Comparison of ENCODE assay signal across 7 mouse cellular contexts in the genomic region with DNA sequence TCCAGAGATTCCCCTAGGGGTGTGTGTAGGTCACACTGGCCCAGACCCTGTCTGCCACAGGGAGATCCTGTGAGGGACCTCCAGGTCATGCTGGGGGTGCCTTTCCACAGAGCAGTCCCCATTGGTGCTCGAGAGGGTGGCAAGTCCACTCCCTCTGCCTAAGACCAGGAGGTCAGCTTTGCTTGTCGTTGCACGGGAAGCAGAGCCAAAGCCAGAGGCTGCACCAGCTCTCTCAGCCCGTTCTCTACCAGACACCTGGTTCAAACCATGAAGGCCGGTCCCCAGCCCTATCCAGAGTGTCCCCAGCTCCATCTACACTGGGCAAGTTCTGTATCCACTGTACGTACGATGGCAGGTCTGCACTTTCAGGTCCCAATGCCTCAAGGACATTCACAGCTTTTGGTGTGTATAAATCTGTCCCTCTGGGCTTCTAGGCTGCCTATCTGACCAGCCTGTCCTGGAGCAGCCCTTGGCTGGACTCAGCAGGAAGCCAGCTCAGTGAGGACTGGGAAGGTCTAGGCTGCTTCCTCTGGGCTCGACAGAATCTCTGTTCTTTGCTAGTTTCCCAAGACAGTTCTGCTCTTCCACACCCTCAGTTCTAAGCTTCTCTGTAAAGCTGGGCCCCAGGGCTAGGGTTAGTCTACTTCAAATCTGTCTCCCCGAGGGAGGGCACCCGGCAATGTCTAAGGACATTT. TPM values are rescaled to one million over a fixed set of nuclear protein-coding genes. Genes with fewer than 3 reads are reported as not detected.
DNase-seq lines count a peak whose midpoint lies in the region; ATAC-seq and TF ChIP-seq lines count a peak whose summit lies in the region.

No protein-coding gene starts in this region.

- TF ChIP-seq CTCF in liver, adult 2 months (IDR thresholded peaks at IDR 0.05; ENCODE audit: low read depth, low read length): no peak

- H3K4me2 ChIP-seq in forebrain, embryonic 11.5 days (ENCODE audit: low read depth, low read length, severe bottlenecking): no peak overlapping the region
- no peak overlapping the region for H3K4me2 ChIP-seq in limb, embryonic 11.5 days (ENCODE audit: low read depth, severe bottlenecking)
- H3K4me2 ChIP-seq in neural tube, embryonic 15.5 days: 0 out of 2 replicates have a peak overlapping the region, but pooled peaks have one; percentile 1

- peaks cover 42% of the 10 kb centered on the region for H3K4me1 ChIP-seq in liver, adult 2 months (ENCODE audit: control insufficient read depth, insufficient read depth, low read length)
- peaks cover 35% of the 10 kb centered on the region for H3K4me1 ChIP-seq in forebrain, embryonic 11.5 days (replicated peaks; ENCODE audit: control insufficient read depth, insufficient read depth, low read length)
- H3K4me1 ChIP-seq in limb, embryonic 11.5 days (ENCODE audit: control insufficient read depth, insufficient read depth, low read length): peaks cover 58% of the 10 kb centered on the region
- H3K4me1 ChIP-seq in neural tube, embryonic 15.5 days: peaks cover 69% of the 10 kb centered on the region

- peaks cover 3% of the 10 kb centered on the region; the same call in 1 of the 2 replicates for H3K36me3 ChIP-seq in liver, adult 2 months (ENCODE audit: control insufficient read depth, insufficient read depth, low read length)
- H3K36me3 ChIP-seq in forebrain, embryonic 11.5 days (ENCODE audit: control insufficient read depth, insufficient read depth, low read length): no peaks in the 10 kb centered on the region; the same call in 1 of the 2 replicates
- peaks cover 4% of the 10 kb centered on the region; the same call in 1 of the 2 replicates for H3K36me3 ChIP-seq in limb, embryonic 11.5 days (ENCODE audit: control insufficient read depth, insufficient read depth, low read length)
- no peaks in the 10 kb centered on the region for H3K36me3 ChIP-seq in neural tube, embryonic 15.5 days

- no peak overlapping the region for H3K4me3 ChIP-seq in liver, adult 2 months (ENCODE audit: insufficient read depth, low read depth, low read length)
- H3K4me3 ChIP-seq in forebrain, embryonic 11.5 days (ENCODE audit: low read depth, low read length): no peak overlapping the region
- no peak overlapping the region for H3K4me3 ChIP-seq in limb, embryonic 11.5 days (ENCODE audit: low read depth, low read length)
- no peak overlapping the region for H3K4me3 ChIP-seq in neural tube, embryonic 15.5 days (replicated peaks)

- no peaks in the 10 kb centered on the region for H3K9me3 ChIP-seq in forebrain, embryonic 11.5 days (ENCODE audit: control insufficient read depth, low read length)
- no peaks in the 10 kb centered on the region for H3K9me3 ChIP-seq in limb, embryonic 11.5 days (ENCODE audit: control insufficient read depth, low read length)
- H3K9me3 ChIP-seq in neural tube, embryonic 15.5 days (replicated peaks): no peaks in the 10 kb centered on the region

- 30% methylated on average over 10 of the region's 10 CpGs for WGBS in liver, adult 2 months
- 62% methylated on average over 10 of the region's 10 CpGs for WGBS in forebrain, embryonic 11.5 days
- WGBS in limb, embryonic 11.5 days: 53% methylated on average over 10 of the region's 10 CpGs
- 64% methylated on average over 10 of the region's 10 CpGs for WGBS in neural tube, embryonic 15.5 days

- no peak for ATAC-seq in forebrain, embryonic 11.5 days (replicated peaks; ENCODE audit: low FRiP score)
- no peak for ATAC-seq in limb, embryonic 11.5 days (ENCODE audit: insufficient number of reproducible peaks, low FRiP score, low TSS enrichment, low read depth)
- no peak for ATAC-seq in neural tube, embryonic 15.5 days (ENCODE audit: low FRiP score)

- H3K27ac ChIP-seq in liver, adult 2 months (replicated peaks; ENCODE audit: insufficient read depth, low read depth, low read length): peak overlapping the region; percentile 91
- no peak overlapping the region for H3K27ac ChIP-seq in forebrain, embryonic 11.5 days (ENCODE audit: low read depth, low read length)
- peak overlapping the region; percentile 99; the same call in 1 of the 2 replicates for H3K27ac ChIP-seq in limb, embryonic 11.5 days (replicated peaks; ENCODE audit: low read depth, low read length)
- H3K27ac ChIP-seq in neural tube, embryonic 15.5 days (replicated peaks): peak overlapping the region; percentile 80

- no peaks in the 10 kb centered on the region for H3K27me3 ChIP-seq in liver, adult 2 months (ENCODE audit: control insufficient read depth, insufficient read depth, low read length)
- peaks cover 4% of the 10 kb centered on the region; the same call in 1 of the 2 replicates for H3K27me3 ChIP-seq in forebrain, embryonic 11.5 days (ENCODE audit: control insufficient read depth, insufficient read depth, low read length)
- H3K27me3 ChIP-seq in limb, embryonic 11.5 days (ENCODE audit: control insufficient read depth, insufficient read depth, low read length): 0 out of 2 replicates have a peak, but pooled peaks cover 3% of the 10 kb centered on the region
- 0 out of 2 replicates have a peak, but pooled peaks cover 2% of the 10 kb centered on the region for H3K27me3 ChIP-seq in neural tube, embryonic 15.5 days (replicated peaks)

- peak overlapping the region; percentile 55 for H3K9ac ChIP-seq in liver, adult 2 months (ENCODE audit: low read depth, low read length)
- peak overlapping the region; percentile 20; the same call in 1 of the 2 replicates for H3K9ac ChIP-seq in forebrain, embryonic 11.5 days (ENCODE audit: low read length)
- H3K9ac ChIP-seq in limb, embryonic 11.5 days (ENCODE audit: low read length): peak overlapping the region; percentile 28; the same call in 1 of the 2 replicates
- H3K9ac ChIP-seq in neural tube, embryonic 15.5 days (replicated peaks): no peak overlapping the region

- H3K79me2 ChIP-seq in liver, adult 2 months (ENCODE audit: control insufficient read depth, insufficient read depth, low read length): no peaks in the 10 kb centered on the region

- no peak for TF ChIP-seq POLR2A in liver, adult 2 months (IDR thresholded peaks at IDR 0.05; ENCODE audit: extremely low read depth, insufficient read depth, low read length)

- peak; percentile 80 for DNase-seq in liver, adult 2 months (ENCODE audit: extremely low read depth, low read depth, low spot score)
- no peak for DNase-seq in liver
- no peak for DNase-seq in forebrain, embryonic 11.5 days (ENCODE audit: low spot score)
- no peak for DNase-seq in limb, embryonic 11.5 days (ENCODE audit: low spot score)
- DNase-seq in right cerebral cortex, adult 2 months (ENCODE audit: low spot score in 2 of 2): no peak
- no peak for DNase-seq in thymus, postnatal 36 days

RNA-seq across cellular contexts. Expression of gene G430095P16Rik, which starts 2.6 kb away (rescaled TPM):
- not detected in 2 replicates for total RNA-seq in liver, adult 2 months (2014; rRNA removed)
- polyA plus RNA-seq in liver, adult 2 months (2012; rRNA removed): 0.19 TPM in 1 of 2 replicates, not detected in the other
- polyA plus RNA-seq in forebrain, embryonic 11.5 days (2014; fragmentation: Nextera tagmentation; extraction: Ambion mirVana): 3.0 and 3.1 TPM in 2 replicates
- polyA plus RNA-seq in limb, embryonic 11.5 days (2014; fragmentation: Nextera tagmentation; extraction: Ambion mirVana): 7.7 and 8.6 TPM in 2 replicates
- polyA plus RNA-seq in neural tube, embryonic 15.5 days (2015; fragmentation: Nextera tagmentation; extraction: Ambion mirVana): 1.4 and 1.8 TPM in 2 replicates

RNA-seq across cellular contexts. Expression of gene Lyl1, which starts 24.1 kb away (rescaled TPM):
- 0.18 and 0.47 TPM in 2 replicates for total RNA-seq in liver, adult 2 months (2014; rRNA removed)
- 0.71 and 1.3 TPM in 2 replicates for polyA plus RNA-seq in liver, adult 2 months (2012; rRNA removed)
- polyA plus RNA-seq in forebrain, embryonic 11.5 days (2014; fragmentation: Nextera tagmentation; extraction: Ambion mirVana): 5.0 and 5.7 TPM in 2 replicates
- 3.9 and 4.8 TPM in 2 replicates for polyA plus RNA-seq in limb, embryonic 11.5 days (2014; fragmentation: Nextera tagmentation; extraction: Ambion mirVana)
- polyA plus RNA-seq in neural tube, embryonic 15.5 days (2015; fragmentation: Nextera tagmentation; extraction: Ambion mirVana): 3.1 and 6.1 TPM in 2 replicates

RNA-seq across cellular contexts. Expression of gene Nacc1, which starts 37.7 kb away (rescaled TPM):
- 5.3 and 8.0 TPM in 2 replicates for total RNA-seq in liver, adult 2 months (2014; rRNA removed)
- polyA plus RNA-seq in liver, adult 2 months (2012; rRNA removed): 31.0 and 32.6 TPM in 2 replicates
- 34.6 and 37.7 TPM in 2 replicates for polyA plus RNA-seq in forebrain, embryonic 11.5 days (2014; fragmentation: Nextera tagmentation; extraction: Ambion mirVana)
- polyA plus RNA-seq in limb, embryonic 11.5 days (2014; fragmentation: Nextera tagmentation; extraction: Ambion mirVana): 26.4 and 26.7 TPM in 2 replicates
- polyA plus RNA-seq in neural tube, embryonic 15.5 days (2015; fragmentation: Nextera tagmentation; extraction: Ambion mirVana): 12.3 and 14.1 TPM in 2 replicates

RNA-seq across cellular contexts. Expression of gene Trmt1, which starts 39.3 kb away (rescaled TPM):
- total RNA-seq in liver, adult 2 months (2014; rRNA removed): 20.7 and 27.3 TPM in 2 replicates
- polyA plus RNA-seq in liver, adult 2 months (2012; rRNA removed): 44.6 and 58.6 TPM in 2 replicates
- 52.7 and 72.3 TPM in 2 replicates for polyA plus RNA-seq in forebrain, embryonic 11.5 days (2014; fragmentation: Nextera tagmentation; extraction: Ambion mirVana)
- 65.7 and 65.9 TPM in 2 replicates for polyA plus RNA-seq in limb, embryonic 11.5 days (2014; fragmentation: Nextera tagmentation; extraction: Ambion mirVana)
- polyA plus RNA-seq in neural tube, embryonic 15.5 days (2015; fragmentation: Nextera tagmentation; extraction: Ambion mirVana): 66.7 and 75.1 TPM in 2 replicates
